Mouse (Mus musculus): ENCODE results near the gene Gm10719. TPM values are rescaled to one million over a fixed set of nuclear protein-coding genes. Genes with fewer than 3 reads are reported as not detected.
"Not testable (repeated sequence)": the region's sequence is repeated elsewhere in the genome, so short reads cannot be mapped to it uniquely, and the experiment has no call there.

Gm10719 gene
- total RNA-seq (2015; ENCODE audit: low replicate concordance) (2.9 and 39.8 TPM in 2 replicates), total RNA-seq (2017; ENCODE audit: low replicate concordance) (68.4 and 134 TPM in 2 replicates)

DNA sequence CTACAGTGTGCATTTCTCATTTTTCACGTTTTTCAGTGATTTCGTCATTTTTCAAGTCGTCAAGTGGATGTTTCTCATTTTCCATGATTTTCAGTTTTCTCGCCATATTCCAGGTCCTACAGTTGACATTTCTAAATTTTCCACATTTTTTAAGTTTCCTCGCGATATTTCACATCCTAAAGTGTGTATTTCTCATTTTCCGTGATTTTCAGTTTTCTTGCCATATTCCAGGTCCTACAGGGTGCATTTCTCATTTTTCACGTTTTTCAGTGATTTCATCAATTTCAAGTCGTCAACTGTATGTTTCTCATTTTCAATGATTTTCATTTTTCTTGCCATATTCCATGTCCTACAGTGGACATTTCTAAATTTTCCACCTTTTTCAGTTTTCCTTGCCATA, at the start of gene Gm10719:
Gene Gm10719, plus strand, starts transcription at position 301 of the 400 bp plus-strand sequence.
- ATAC-seq (replicated peaks; ENCODE audit: low FRiP score, poor library complexity, severe bottlenecking) = not testable (repeated sequence)

DNA sequence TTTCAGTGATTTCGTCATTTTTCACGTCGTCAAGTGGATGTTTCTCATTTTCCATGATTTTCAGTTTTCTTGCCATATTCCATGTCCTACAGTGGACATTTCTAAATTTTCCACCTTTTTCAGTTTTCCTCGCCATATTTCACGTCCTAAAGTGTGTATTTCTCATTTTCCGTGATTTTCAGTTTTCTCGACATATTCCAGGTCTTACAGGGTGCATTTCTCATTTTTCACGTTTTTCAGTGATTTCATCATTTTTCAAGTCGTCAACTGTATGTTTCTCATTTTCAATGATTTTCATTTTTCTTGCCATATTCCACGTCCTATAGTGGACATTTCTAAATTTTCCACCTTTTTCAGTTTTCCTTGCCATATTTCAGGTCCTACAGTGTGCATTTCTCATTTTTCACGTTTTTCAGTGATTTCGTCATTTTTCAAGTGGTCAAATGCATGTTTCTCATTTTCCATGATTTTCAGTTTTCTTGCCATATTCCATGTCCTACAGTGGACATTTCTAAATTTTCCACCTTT, 16.7 kb upstream of the Gm10719 start, which contains the start of gene Gm10722:
Gene Gm10722, plus strand, starts transcription at position 478 of the 528 bp plus-strand sequence.
- ATAC-seq (replicated peaks; ENCODE audit: low FRiP score, poor library complexity, severe bottlenecking) = not testable (repeated sequence)

DNA sequence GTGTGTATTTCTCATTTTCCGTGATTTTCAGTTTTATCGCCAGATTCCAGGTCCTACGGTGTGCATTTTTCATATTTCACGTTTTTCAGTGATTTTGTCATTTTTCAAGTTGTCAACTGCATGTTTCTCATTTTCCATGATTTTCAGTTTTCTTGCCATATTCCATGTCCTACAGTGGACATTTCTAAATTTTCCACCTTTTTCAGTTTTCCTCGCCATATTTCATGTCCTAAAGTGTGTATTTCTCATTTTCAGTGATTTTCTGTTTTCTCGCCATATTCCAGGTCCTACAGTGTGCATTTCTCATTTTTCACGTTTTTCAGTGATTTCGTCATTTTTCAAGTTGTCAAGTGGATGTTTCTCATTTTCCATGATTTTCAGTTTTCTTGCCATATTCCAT, 16.2 kb upstream of the Gm10719 start:
- not testable (repeated sequence) for ATAC-seq (replicated peaks; ENCODE audit: low FRiP score, poor library complexity, severe bottlenecking)

- 0 out of 2 replicates have a peak, but pooled peaks have one; percentile 55 for ATAC-seq (replicated peaks; ENCODE audit: low FRiP score, poor library complexity, severe bottlenecking)
These were observed 15.1 kb upstream of the Gm10719 start for GRCm38 (mm10) chr9:3001948-3002659.

DNA sequence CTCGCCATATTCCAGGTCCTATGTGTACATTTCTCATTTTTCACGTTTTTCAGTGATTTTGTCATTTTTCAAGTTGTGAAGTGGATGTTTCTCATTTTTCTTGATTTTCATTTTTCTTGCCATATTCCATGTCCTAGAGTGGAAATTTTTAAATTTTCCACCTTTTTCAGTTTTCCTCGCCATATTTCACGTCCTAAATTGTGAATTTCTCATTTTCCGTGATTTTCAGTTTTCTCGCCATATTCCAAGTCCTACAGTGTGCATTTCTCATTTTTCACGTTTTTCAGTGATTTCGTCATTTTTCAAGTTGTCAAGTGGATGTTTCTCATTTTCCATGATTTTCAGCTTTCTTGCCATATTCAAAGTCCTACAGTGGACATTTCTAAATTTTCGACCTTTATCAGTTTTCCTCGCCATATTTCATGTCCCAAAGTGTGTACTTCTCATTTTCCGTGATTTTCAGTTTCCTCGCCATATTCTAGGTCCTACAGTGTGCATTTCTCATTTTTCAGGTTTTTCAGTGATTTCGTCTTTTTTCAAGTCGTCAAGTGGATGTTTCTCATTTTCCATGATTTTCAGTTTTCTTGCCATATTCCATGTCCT, 14.3 kb upstream of the Gm10719 start, which contains the start of gene Gm11168:
Gene Gm11168, plus strand, starts transcription at position 553 of the 603 bp plus-strand sequence.
- ATAC-seq (replicated peaks; ENCODE audit: low FRiP score, poor library complexity, severe bottlenecking) = not testable (repeated sequence)

DNA sequence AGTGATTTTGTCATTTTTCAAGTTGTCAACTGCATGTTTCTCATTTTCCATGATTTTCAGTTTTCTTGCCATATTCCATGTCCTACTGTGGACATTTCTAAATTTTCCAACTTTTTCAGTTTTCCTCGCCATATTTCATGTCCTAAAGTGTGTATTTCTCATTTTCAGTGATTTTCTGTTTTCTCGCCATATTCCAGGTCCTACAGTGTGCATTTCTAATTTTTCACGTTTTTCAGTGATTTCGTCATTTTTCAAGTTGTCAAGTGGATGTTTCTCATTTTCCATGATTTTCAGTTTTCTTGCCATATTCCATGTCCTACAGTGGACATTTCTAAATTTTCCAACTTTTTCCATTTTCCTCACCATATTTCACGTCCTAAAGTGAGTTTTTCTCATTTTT, 11.0 kb upstream of the Gm10719 start:
- peak; percentile 55 for ATAC-seq (replicated peaks; ENCODE audit: low FRiP score, poor library complexity, severe bottlenecking)

- not testable (repeated sequence) for ATAC-seq (replicated peaks; ENCODE audit: low FRiP score, poor library complexity, severe bottlenecking)
These were observed 10.6 kb upstream of the Gm10719 start for GRCm38 (mm10) chr9:3006636-3007035.

DNA sequence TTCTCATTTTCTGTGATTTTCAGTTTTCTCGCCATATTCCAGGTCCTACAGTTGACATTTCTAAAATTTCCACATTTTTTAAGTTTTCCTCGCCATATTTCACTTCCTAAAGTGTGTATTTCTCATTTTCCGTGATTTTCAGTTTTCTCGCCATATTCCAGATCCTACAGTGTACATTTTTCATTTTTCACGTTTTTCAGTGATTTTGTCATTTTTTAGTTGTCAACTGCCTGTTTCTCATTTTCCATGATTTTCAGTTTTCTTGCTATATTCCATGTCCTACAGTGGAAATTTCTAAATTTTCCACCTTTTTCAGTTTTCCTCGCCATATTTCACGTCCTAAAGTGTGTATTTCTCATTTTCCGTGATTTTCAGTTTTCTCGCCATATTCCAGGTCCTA, 9.9 kb upstream of the Gm10719 start:
- ATAC-seq (replicated peaks; ENCODE audit: low FRiP score, poor library complexity, severe bottlenecking) = peak; percentile 34; the same call in 1 of the 2 replicates

DNA sequence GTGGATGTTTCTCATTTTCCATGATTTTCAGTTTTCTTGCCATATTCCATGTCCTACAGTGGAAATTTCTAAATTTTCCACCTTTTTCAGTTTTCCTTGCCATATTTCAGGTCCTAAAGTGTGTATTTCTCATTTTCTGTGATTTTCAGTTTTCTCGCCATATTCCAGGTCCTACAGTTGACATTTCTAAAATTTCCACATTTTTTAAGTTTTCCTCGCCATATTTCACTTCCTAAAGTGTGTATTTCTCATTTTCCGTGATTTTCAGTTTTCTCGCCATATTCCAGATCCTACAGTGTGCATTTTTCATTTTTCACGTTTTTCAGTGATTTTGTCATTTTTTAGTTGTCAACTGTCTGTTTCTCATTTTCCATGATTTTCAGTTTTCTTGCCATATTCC, 7.9 kb upstream of the Gm10719 start:
- peak; percentile 44 for ATAC-seq (replicated peaks; ENCODE audit: low FRiP score, poor library complexity, severe bottlenecking)

- ATAC-seq (replicated peaks; ENCODE audit: low FRiP score, poor library complexity, severe bottlenecking) = peak; percentile 58
These were observed 5.1 kb upstream of the Gm10719 start for GRCm38 (mm10) chr9:3012054-3012621.

- ATAC-seq (replicated peaks; ENCODE audit: low FRiP score, poor library complexity, severe bottlenecking) = peak; percentile 53
These were observed 4.4 kb upstream of the Gm10719 start, which contains the start of gene Gm10721 for GRCm38 (mm10) chr9:3012733-3013279. Gene Gm10721 (plus strand): TSS chr9:3013140.

DNA sequence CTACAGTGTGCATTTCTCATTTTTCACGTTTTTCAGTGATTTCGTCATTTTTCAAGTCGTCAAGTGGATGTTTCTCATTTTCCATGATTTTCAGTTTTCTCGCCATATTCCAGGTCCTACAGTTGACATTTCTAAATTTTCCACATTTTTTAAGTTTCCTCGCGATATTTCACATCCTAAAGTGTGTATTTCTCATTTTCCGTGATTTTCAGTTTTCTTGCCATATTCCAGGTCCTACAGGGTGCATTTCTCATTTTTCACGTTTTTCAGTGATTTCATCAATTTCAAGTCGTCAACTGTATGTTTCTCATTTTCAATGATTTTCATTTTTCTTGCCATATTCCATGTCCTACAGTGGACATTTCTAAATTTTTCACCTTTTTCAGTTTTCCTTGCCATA, 1.9 kb upstream of the Gm10719 start, which contains the start of gene Gm10720:
Gene Gm10720, plus strand, starts transcription at position 301 of the 400 bp plus-strand sequence.
- not testable (repeated sequence) for ATAC-seq (replicated peaks; ENCODE audit: low FRiP score, poor library complexity, severe bottlenecking)

DNA sequence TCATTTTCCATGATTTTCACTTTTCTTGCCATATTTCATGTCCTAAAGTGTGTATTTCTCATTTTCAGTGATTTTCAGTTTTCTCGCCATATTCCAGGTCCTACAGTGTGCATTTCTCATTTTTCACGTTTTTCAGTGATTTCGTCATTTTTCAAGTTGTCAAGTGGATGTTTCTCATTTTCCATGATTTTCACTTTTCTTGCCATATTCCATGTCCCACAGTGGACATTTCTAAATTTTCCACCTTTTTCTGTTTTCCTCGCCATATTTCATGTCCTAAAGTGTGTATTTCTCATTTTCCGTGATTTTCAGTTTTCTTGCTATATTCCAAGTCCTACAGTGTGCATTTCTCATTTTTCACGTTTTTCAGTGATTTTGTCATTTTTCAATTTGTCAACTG, 1.3 kb upstream of the Gm10719 start:
- ATAC-seq (replicated peaks; ENCODE audit: low FRiP score, poor library complexity, severe bottlenecking) = not testable (repeated sequence)

GRCm38 (mm10) chr9:3018944-3019343, 1.7 kb downstream of the Gm10719 start:
- ATAC-seq (replicated peaks; ENCODE audit: low FRiP score, poor library complexity, severe bottlenecking) = not testable (repeated sequence)

DNA sequence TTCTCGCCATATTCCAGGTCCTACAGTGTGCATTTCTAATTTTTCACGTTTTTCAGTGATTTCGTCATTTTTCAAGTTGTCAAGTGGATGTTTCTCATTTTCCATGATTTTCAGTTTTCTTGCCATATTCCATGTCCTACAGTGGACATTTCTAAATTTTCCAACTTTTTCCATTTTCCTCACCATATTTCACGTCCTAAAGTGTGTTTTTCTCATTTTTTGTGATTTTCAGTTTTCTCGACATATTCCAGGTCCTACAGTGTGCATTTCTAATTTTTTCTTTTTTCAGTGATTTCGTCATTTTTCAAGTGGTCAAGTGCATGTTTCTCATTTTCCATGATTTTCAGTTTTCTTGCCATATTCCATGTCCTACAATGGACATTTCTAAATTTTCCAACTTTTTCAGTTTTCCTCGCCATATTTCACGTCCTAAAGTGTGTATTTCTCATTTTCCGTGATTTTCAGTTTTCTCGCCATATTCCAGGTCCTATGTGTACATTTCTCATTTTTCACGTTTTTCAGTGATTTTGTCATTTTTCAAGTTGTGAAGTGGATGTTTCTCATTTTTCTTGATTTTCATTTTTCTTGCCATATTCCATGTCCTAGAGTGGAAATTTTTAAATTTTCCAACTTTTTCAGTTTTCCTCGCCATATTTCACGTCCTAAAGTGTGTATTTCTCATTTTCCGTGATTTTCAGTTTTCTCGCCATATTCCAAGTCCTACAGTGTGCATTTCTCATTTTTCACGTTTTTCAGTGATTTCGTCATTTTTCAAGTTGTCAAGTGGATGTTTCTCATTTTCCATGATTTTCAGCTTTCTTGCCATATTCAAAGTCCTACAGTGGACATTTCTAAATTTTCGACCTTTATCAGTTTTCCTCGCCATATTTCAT, 2.9 kb downstream of the Gm10719 start:
- ATAC-seq (replicated peaks; ENCODE audit: low FRiP score, poor library complexity, severe bottlenecking) = peak; percentile 57

DNA sequence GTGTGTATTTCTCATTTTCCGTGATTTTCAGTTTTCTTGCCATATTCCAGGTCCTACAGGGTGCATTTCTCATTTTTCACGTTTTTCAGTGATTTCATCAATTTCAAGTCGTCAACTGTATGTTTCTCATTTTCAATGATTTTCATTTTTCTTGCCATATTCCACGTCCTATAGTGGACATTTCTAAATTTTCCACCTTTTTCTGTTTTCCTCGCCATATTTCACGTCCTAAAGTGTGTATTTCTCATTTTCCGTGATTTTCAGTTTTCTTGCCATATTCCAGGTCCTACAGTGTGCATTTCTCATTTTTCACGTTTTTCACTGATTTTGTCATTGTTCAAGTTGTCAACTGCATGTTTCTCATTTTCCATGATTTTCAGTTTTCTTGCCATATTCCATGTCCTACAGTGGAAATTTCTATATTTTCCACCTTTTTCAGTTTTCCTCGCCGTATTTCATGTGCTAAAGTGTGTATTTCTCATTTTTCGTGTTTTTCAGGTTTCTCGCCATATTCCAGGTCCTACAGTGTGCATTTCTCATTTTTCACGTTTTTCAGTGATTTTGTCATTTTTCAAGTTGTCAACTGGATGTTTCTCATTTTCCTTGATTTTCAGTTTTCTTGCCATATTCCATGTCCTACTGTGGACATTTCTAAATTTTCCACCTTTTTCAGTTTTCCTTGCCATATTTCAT, 5.3 kb downstream of the Gm10719 start:
- ATAC-seq (replicated peaks; ENCODE audit: low FRiP score, poor library complexity, severe bottlenecking) = not testable (repeated sequence)

GRCm38 (mm10) chr9:3023312-3023984, 6.2 kb downstream of the Gm10719 start, which contains the start of gene Gm10718:
Gene Gm10718 (plus strand): TSS chr9:3023547.
- ATAC-seq (replicated peaks; ENCODE audit: low FRiP score, poor library complexity, severe bottlenecking) = not testable (repeated sequence)

All from erythroblast, adult 5-6 weeks (primary cell).